Mouse (Mus musculus) kidney, postnatal 4 days (tissue): ENCODE data around the gene Arf6.

Source experiments
- DNase-seq, 2 experiments: peaks; one replicate each; pipeline ENCODE4 v3.0.0; 2021; ENCODE audit warnings: mixed read lengths in 2 of 2

Gene Arf6

GRCm38 (mm10) chr12:69414826-69415572, 43.0 kb downstream of the Arf6 start:
- no peak for DNase-seq

GRCm38 (mm10) chr12:69416793-69417192, 44.8 kb downstream of the Arf6 start:
- DNase-seq, result no peak

- peak in 1 of 2 experiments; percentile 42 for DNase-seq
Observed at GRCm38 (mm10) chr12:69417701-69418291, 45.8 kb downstream of the Arf6 start.

- peak in 1 of 2 experiments; percentile 49 for DNase-seq
Observed at GRCm38 (mm10) chr12:69418606-69419005, 46.7 kb downstream of the Arf6 start.

GRCm38 (mm10) chr12:69419017-69419605, 47.2 kb downstream of the Arf6 start:
- DNase-seq, result peak; percentile 46 to 62

GRCm38 (mm10) chr12:69419606-69420005, 47.7 kb downstream of the Arf6 start:
- DNase-seq, result peak in 1 of 2 experiments; percentile 41

- no peak for DNase-seq
Observed at GRCm38 (mm10) chr12:69420716-69421115, 48.8 kb downstream of the Arf6 start.

GRCm38 (mm10) chr12:69422827-69423537, 51.0 kb downstream of the Arf6 start:
- peak; percentile 54 to 66 for DNase-seq
